Mouse (Mus musculus): ENCODE results near the gene Armc9. TPM values are rescaled to one million over a fixed set of nuclear protein-coding genes. Genes with fewer than 3 reads are reported as not detected.

The Armc9 gene
- total RNA-seq, 2 experiments from 2014 or later, result 36.9 to 44.8 TPM

DNA sequence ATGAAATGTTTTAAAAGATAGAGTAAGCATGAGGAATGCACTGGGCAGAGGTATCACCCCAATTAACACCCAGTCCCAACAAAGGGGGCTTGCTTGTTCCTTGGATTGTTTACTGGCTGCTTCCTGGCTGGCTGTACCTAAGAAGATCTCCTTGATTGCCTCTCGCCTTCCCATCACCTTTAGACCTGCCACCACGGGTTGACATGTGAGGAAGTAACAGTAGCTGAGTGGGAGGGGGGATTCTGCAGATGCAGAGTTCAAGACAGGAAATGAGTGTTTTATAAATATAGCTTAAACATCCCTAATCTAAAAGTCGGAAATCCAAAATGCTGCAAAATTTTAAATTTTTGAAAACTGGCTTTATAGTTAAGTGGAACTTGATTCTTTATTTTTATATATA is 110.5 kb downstream of the Armc9 start:
- no peak overlapping the region for H3K27ac ChIP-seq
- H3K4me3 ChIP-seq, result no peak overlapping the region
- no peak for DNase-seq (ENCODE audit: extremely low spot score in 1 of 2, low spot score in 2 of 2)
- intact Hi-C loops (cut with DNase I), result no loop called here
- no peak for TF ChIP-seq CTCF (IDR thresholded peaks at IDR 0.05)

- TF ChIP-seq CTCF (IDR thresholded peaks at IDR 0.05), result no peak
These were observed 114.1 kb downstream of the Armc9 start for GRCm38 (mm10) chr1:86268492-86269189.

DNA sequence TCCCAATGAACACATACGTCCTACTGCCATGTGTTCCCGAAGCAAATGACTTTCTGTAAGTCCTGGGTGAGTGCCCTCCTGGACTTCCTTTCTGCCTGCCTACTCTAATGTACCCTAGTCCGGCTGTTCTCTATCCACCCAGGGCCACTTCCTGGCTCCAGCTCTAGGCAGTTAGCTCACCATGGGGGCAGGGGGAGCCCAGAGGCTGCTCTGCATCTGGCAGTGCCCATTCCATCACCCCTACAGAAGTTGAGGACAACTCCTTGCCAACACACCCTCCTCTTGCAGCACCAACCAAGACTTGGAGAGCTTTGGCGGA is 114.6 kb downstream of the Armc9 start:
- TF ChIP-seq CTCF (IDR thresholded peaks at IDR 0.05), result no peak
- H3K4me3 ChIP-seq, result no peak overlapping the region
- H3K27ac ChIP-seq, result no peak overlapping the region
- DNase-seq (ENCODE audit: extremely low spot score in 1 of 2, low spot score in 2 of 2), result no peak
- intact Hi-C loops (cut with DNase I), result no loop called here

More at GRCm38 (mm10) chr1:86268492-86269189, 114.1 kb downstream of the Armc9 start:
- intact Hi-C loops (cut with DNase I), result no loop called here
- Histone ChIP-seq H3K27ac (no peak overlapping the region), H3K4me3 (no peak overlapping the region)
- DNase-seq (ENCODE audit: extremely low spot score in 1 of 2, low spot score in 2 of 2), result no peak

GRCm38 (mm10) chr1:86271707-86272106 is 117.1 kb downstream of the Armc9 start:
- no peak overlapping the region for H3K27ac ChIP-seq
- H3K4me3 ChIP-seq, result no peak overlapping the region
- DNase-seq (ENCODE audit: extremely low spot score in 1 of 2, low spot score in 2 of 2), result no peak
- no peak for TF ChIP-seq CTCF (IDR thresholded peaks at IDR 0.05)
- intact Hi-C loops (cut with DNase I), result no loop called here

DNA sequence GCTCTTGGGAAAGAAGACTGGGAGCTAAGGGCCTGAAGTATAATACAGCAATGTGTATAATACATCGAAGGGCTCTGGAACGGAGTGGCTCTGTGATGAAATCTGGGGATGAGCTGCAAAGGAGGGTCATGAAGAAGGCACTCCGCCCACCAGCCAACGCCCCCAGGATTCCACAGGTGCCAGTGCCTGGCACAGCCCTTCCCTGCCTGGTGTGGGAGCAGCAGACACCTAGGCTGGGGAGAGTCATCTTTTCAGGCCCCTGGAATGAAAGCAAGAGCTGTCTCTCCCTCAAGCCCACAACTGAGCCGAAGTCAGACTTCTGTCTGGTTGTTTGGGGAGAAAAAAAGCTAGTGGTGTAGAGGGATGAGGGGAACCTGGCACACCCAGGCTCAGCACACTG is 122.5 kb downstream of the Armc9 start:
- no peak for DNase-seq (ENCODE audit: extremely low spot score in 1 of 2, low spot score in 2 of 2)
- intact Hi-C loops (cut with DNase I), result no loop called here
- TF ChIP-seq CTCF (IDR thresholded peaks at IDR 0.05), result no peak
- Histone ChIP-seq H3K4me3 (no peak overlapping the region), H3K27ac (no peak overlapping the region)

- TF ChIP-seq CTCF (IDR thresholded peaks at IDR 0.05), result no peak
- Histone ChIP-seq H3K27ac (no peak overlapping the region), H3K4me3 (no peak overlapping the region)
- intact Hi-C loops (cut with DNase I), result no loop called here
- peak; percentile 50 to 59 for DNase-seq (ENCODE audit: extremely low spot score in 1 of 2, low spot score in 2 of 2)
These were observed 127.4 kb downstream of the Armc9 start for GRCm38 (mm10) chr1:86281781-86282536.

DNA sequence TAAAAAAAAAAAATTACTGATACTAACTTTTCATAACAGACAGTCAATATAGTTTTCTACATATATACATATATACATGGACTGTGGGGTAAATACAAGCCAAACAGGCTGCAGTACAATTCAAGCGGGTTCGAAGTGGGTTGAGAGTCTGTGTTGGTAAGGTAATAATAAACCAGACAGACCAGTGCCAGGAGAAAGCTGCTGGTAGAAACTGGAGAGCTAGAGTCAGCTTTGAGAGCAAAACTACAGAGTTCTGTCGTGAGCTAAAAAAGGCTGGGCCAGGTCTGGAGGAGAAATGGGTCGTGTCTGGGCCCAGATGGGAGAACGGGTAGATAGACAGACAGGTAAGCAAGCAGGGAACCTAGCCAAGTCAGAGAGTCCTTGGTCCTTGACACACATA is 129.5 kb downstream of the Armc9 start:
- no peak for DNase-seq (ENCODE audit: extremely low spot score in 1 of 2, low spot score in 2 of 2)
- Histone ChIP-seq H3K27ac (no peak overlapping the region), H3K4me3 (no peak overlapping the region)
- intact Hi-C loops (cut with DNase I), result no loop called here
- TF ChIP-seq CTCF (IDR thresholded peaks at IDR 0.05), result no peak

DNA sequence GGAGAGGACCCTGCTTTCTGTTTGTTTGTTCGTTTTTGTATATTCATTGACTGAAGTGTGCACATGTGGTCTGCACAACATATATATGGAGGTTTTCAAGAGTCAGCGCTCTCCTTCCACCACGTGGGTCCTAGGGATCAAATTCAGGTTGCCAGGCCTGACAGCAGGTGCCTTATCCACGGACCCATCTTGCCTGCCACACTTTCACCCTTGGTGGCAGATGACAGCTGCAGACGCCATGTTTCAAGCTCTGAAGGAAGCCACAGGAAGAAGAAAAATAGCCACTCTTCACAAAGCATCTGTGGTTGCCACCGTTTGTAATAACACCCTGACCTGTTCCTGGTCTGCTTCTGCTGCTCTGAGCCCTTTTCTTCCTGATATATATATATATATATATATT is 130.7 kb downstream of the Armc9 start:
- no peak for TF ChIP-seq CTCF (IDR thresholded peaks at IDR 0.05)
- intact Hi-C loops (cut with DNase I), result no loop called here
- Histone ChIP-seq H3K27ac (no peak overlapping the region), H3K4me3 (no peak overlapping the region)
- no peak for DNase-seq (ENCODE audit: extremely low spot score in 1 of 2, low spot score in 2 of 2)

DNA sequence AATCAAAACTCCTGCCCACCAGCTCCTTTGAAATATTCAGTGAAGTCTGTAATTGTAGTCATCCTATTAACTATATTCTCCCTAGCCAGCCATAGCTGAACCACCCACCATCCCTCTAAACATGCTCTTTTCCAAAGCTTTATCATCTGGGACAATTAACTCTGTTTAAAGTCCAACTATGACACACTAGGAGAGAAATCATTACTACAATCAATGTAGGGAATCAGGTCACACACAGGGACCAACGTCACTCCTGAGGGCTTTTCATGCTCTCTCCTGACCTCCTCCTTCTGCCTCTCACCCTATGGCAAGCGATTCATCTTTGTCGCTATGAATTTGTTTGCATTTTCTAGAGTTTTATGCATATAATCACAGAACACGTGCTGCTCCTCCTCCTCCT is 132.9 kb downstream of the Armc9 start:
- no peak overlapping the region for H3K27ac ChIP-seq
- TF ChIP-seq CTCF (IDR thresholded peaks at IDR 0.05), result no peak
- intact Hi-C loops (cut with DNase I), result no loop called here
- H3K4me3 ChIP-seq, result no peak overlapping the region
- no peak for DNase-seq (ENCODE audit: extremely low spot score in 1 of 2, low spot score in 2 of 2)

GRCm38 (mm10) chr1:86290452-86290851 is 135.9 kb downstream of the Armc9 start:
- DNase-seq (ENCODE audit: extremely low spot score in 1 of 2, low spot score in 2 of 2), result peak in 1 of 2 experiments; percentile 23
- Histone ChIP-seq H3K27ac (no peak overlapping the region), H3K4me3 (no peak overlapping the region)
- no peak for TF ChIP-seq CTCF (IDR thresholded peaks at IDR 0.05)
- intact Hi-C loops (cut with DNase I), result no loop called here

DNA sequence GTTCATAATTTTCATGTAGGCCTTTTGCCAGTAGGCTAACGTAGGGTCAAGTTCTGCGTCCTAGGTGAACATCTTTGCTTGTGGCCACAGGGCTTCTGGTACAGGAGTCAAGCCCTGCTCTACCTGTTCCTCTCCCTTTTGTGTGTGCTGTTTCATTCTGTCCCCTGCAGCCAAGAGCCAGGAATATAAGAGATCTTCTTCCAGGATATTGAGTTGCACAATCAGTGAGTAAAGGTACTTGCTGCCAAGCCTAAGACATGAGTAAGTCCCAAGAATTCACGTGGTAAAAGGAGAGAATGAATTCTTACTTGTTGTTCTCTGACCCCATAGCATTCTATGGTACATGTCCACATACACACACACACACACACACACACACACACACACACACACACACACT is 138.5 kb downstream of the Armc9 start:
- Histone ChIP-seq H3K27ac (no peak overlapping the region), H3K4me3 (no peak overlapping the region)
- no peak for DNase-seq (ENCODE audit: extremely low spot score in 1 of 2, low spot score in 2 of 2)
- TF ChIP-seq CTCF (IDR thresholded peaks at IDR 0.05), result no peak
- intact Hi-C loops (cut with DNase I), result no loop called here

- intact Hi-C loops (cut with DNase I), result no loop called here
- no peak for TF ChIP-seq CTCF (IDR thresholded peaks at IDR 0.05)
- Histone ChIP-seq H3K4me3 (no peak overlapping the region), H3K27ac (no peak overlapping the region)
- DNase-seq (ENCODE audit: extremely low spot score in 1 of 2, low spot score in 2 of 2), result no peak
These were observed 139.3 kb downstream of the Armc9 start for GRCm38 (mm10) chr1:86293868-86294267.

DNA sequence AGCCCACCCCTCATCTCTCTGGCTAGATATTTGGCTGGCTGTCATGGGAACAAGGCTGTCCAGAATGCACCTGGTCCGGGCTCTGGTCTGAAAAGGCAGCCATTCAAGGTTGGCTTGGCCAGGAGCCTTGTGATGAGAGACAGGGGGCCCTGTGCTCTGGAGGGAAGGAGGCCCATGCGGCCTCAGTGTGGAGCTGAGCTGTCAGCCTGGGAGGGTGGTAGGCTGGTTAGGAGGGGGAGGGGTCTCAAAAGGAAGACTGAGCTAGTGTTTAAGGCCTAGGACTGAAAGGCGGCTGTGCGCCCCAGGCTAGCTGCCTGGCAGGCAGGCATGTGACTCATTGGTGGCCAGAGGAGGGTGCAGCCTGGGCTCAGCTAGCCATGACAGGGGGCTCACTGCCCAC is 139.9 kb downstream of the Armc9 start:
- no peak for DNase-seq (ENCODE audit: extremely low spot score in 1 of 2, low spot score in 2 of 2)
- intact Hi-C loops (cut with DNase I), result no loop called here
- Histone ChIP-seq H3K4me3 (no peak overlapping the region), H3K27ac (no peak overlapping the region)
- TF ChIP-seq CTCF (IDR thresholded peaks at IDR 0.05), result no peak
